Mouse (Mus musculus): ENCODE results near the gene Jmjd8. TPM values are rescaled to one million over a fixed set of nuclear protein-coding genes. Genes with fewer than 3 reads are reported as not detected.

The Jmjd8 gene
- polyA plus RNA-seq, 1 experiment from 2014 or later, result 55.4 TPM

- no peak within 1 kb of the TSS for H3K4me2 ChIP-seq (ENCODE audit: low read length)
- no peaks in the 10 kb centered on the region for H3K27me3 ChIP-seq (replicated peaks; ENCODE audit: control insufficient read depth, insufficient read depth, low read length)
- H3K9ac ChIP-seq (ENCODE audit: low read depth, low read length), result no peak within 1 kb of the TSS; the same call in 1 of the 2 replicates
- whole genome bisulfite sequencing, result 96% methylated on average over 22 of the region's 22 CpGs
- H3K27ac ChIP-seq (ENCODE audit: low read depth, low read length), result no peak within 1 kb of the TSS
- H3K4me3 ChIP-seq (ENCODE audit: low read length), result no peak within 1 kb of the TSS
- no peaks in the 10 kb centered on the region for H3K9me3 ChIP-seq (ENCODE audit: control insufficient read depth, low read length)
- no peak for ATAC-seq
- peaks cover 34% of the 10 kb centered on the region for H3K4me1 ChIP-seq (ENCODE audit: control insufficient read depth, insufficient read depth, low read depth, low read length)
- H3K36me3 ChIP-seq (ENCODE audit: control insufficient read depth, insufficient read depth, low read length), result peaks cover 40% of the 10 kb centered on the region
These were observed 12.6 kb downstream of the Jmjd8 start, which contains the start of gene Gm20683 for GRCm38 (mm10) chr17:25841117-25841880. Gene Gm20683 (minus strand): TSS chr17:25841763.

- H3K27me3 ChIP-seq (replicated peaks; ENCODE audit: control insufficient read depth, insufficient read depth, low read length), result no peaks in the 10 kb centered on the region
- H3K36me3 ChIP-seq (ENCODE audit: control insufficient read depth, insufficient read depth, low read length), result peaks cover 40% of the 10 kb centered on the region
- no peak for ATAC-seq
- H3K27ac ChIP-seq (ENCODE audit: low read depth, low read length), result no peak overlapping the region
- H3K4me2 ChIP-seq (ENCODE audit: low read length), result no peak overlapping the region
- H3K4me1 ChIP-seq (ENCODE audit: control insufficient read depth, insufficient read depth, low read depth, low read length), result peaks cover 23% of the 10 kb centered on the region
- H3K9me3 ChIP-seq (ENCODE audit: control insufficient read depth, low read length), result no peaks in the 10 kb centered on the region
- no peak overlapping the region for H3K4me3 ChIP-seq (ENCODE audit: low read length)
- 80% methylated on average over 3 of the region's 3 CpGs for WGBS
- no peak overlapping the region for H3K9ac ChIP-seq (ENCODE audit: low read depth, low read length)
These were observed 13.8 kb downstream of the Jmjd8 start for GRCm38 (mm10) chr17:25842509-25842908.

GRCm38 (mm10) chr17:25843122-25843521 lies 14.5 kb downstream of the Jmjd8 start:
- Histone ChIP-seq H3K4me3 (ENCODE audit: low read length) (peak overlapping the region; percentile 87; the same call in 1 of the 2 replicates), H3K36me3 (ENCODE audit: control insufficient read depth, insufficient read depth, low read length) (peaks cover 40% of the 10 kb centered on the region), H3K4me1 (ENCODE audit: control insufficient read depth, insufficient read depth, low read depth, low read length) (peaks cover 16% of the 10 kb centered on the region), H3K9me3 (ENCODE audit: control insufficient read depth, low read length) (no peaks in the 10 kb centered on the region), H3K4me2 (ENCODE audit: low read length) (peak overlapping the region; percentile 95), H3K27me3 (replicated peaks; ENCODE audit: control insufficient read depth, insufficient read depth, low read length) (no peaks in the 10 kb centered on the region), H3K27ac (ENCODE audit: low read depth, low read length) (no peak overlapping the region), H3K9ac (ENCODE audit: low read depth, low read length) (no peak overlapping the region)
- no peak for ATAC-seq
- 88% methylated on average over 4 of the region's 4 CpGs for WGBS

DNA sequence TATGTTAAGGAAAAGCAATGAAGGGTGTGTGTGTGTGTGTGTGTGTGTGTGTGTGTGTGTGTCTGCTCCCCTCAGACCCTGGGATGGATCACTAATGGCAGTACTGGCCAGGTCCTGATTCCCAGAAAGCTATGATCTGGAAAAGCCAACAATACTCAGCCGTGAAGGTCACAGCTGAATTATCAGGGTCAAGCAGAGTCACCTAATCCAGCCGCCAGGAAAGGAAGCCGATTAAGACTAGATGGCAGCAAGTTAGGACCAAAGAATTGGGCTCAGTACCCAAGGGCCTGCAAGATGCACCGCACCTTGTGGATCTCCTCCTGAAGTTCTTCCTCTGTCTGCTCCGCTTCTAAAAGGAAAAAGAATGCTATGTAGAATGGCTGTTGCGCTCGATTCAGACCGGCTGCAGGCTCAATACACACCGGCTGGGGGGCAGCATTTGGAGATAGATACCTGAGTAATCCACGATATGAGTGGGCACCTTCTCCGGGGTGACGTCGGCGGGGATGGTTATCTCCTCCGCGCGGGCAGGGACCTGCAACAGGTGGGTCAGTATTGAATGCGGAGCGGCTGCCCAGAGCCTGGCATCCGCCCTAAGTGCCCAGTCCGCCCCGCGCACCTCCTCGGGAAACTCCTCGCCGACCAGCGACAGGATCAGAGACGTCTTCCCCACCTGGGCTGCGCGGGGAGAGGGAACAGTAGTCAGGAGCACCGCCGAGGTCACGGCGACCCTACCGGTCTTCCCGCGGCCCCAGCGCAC lies 15.1 kb downstream of the Jmjd8 start:
- H3K4me2 ChIP-seq (ENCODE audit: low read length), result peak overlapping the region; percentile 95
- peak overlapping the region; percentile 87 for H3K9ac ChIP-seq (ENCODE audit: low read depth, low read length)
- no peaks in the 10 kb centered on the region for H3K27me3 ChIP-seq (replicated peaks; ENCODE audit: control insufficient read depth, insufficient read depth, low read length)
- H3K9me3 ChIP-seq (ENCODE audit: control insufficient read depth, low read length), result no peaks in the 10 kb centered on the region
- WGBS, result 3% methylated on average over 38 of the region's 38 CpGs
- H3K27ac ChIP-seq (ENCODE audit: low read depth, low read length), result peak overlapping the region; percentile 78
- H3K4me3 ChIP-seq (ENCODE audit: low read length), result peak overlapping the region; percentile 87
- peak; percentile 59 for ATAC-seq
- H3K4me1 ChIP-seq (ENCODE audit: control insufficient read depth, insufficient read depth, low read depth, low read length), result peaks cover 15% of the 10 kb centered on the region
- peaks cover 43% of the 10 kb centered on the region for H3K36me3 ChIP-seq (ENCODE audit: control insufficient read depth, insufficient read depth, low read length)

DNA sequence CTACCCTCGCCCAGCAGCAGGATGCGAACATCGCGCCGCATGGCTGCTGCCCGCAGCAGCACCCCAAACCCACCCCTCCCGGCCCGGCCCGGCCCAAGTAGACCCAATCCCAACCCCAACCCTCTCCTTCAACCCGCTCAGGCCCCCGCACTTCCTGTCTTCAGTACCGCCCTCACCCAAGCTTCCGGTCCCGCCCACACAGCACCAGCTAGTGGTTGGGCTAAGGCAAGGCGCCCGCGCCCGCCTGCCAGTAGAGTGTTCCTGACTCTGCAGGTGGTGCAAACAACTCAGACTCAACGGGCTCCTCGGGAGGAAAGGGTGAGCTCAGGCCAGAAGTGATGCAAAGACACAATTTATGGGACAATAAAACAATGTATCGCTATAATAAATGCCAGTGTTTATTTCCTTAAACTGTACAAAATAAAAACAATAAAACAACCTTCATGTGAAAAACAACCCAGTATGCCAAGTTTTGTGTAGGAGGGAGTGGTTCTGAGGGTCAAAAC lies 15.8 kb downstream of the Jmjd8 start, which contains the start of gene Rhot2:
Gene Rhot2 (minus strand): TSS at position 456 of the 506 bp plus-strand sequence.
- 1% methylated on average over 21 of the region's 21 CpGs for WGBS
- peak within 1 kb of the TSS; percentile 87 for H3K9ac ChIP-seq (ENCODE audit: low read depth, low read length)
- H3K4me3 ChIP-seq (ENCODE audit: low read length), result peak within 1 kb of the TSS; percentile 87
- H3K4me2 ChIP-seq (ENCODE audit: low read length), result peak within 1 kb of the TSS; percentile 95
- H3K9me3 ChIP-seq (ENCODE audit: control insufficient read depth, low read length), result no peaks in the 10 kb centered on the region
- H3K4me1 ChIP-seq (ENCODE audit: control insufficient read depth, insufficient read depth, low read depth, low read length), result peaks cover 15% of the 10 kb centered on the region
- ATAC-seq, result peak; percentile 95
- H3K36me3 ChIP-seq (ENCODE audit: control insufficient read depth, insufficient read depth, low read length), result peaks cover 36% of the 10 kb centered on the region
- peak within 1 kb of the TSS; percentile 78 for H3K27ac ChIP-seq (ENCODE audit: low read depth, low read length)
- H3K27me3 ChIP-seq (replicated peaks; ENCODE audit: control insufficient read depth, insufficient read depth, low read length), result no peaks in the 10 kb centered on the region

GRCm38 (mm10) chr17:25860229-25860628 lies 31.6 kb downstream of the Jmjd8 start:
- Histone ChIP-seq H3K27me3 (replicated peaks; ENCODE audit: control insufficient read depth, insufficient read depth, low read length) (no peaks in the 10 kb centered on the region), H3K27ac (ENCODE audit: low read depth, low read length) (no peak overlapping the region), H3K9me3 (ENCODE audit: control insufficient read depth, low read length) (no peaks in the 10 kb centered on the region), H3K9ac (ENCODE audit: low read depth, low read length) (no peak overlapping the region), H3K4me1 (ENCODE audit: control insufficient read depth, insufficient read depth, low read depth, low read length) (peaks cover 18% of the 10 kb centered on the region), H3K4me3 (ENCODE audit: low read length) (no peak overlapping the region), H3K4me2 (ENCODE audit: low read length) (no peak overlapping the region; the same call in 1 of the 2 replicates), H3K36me3 (ENCODE audit: control insufficient read depth, insufficient read depth, low read length) (peaks cover 3% of the 10 kb centered on the region; the same call in 1 of the 2 replicates)
- 94% methylated on average over 6 of the region's 6 CpGs for WGBS
- no peak for ATAC-seq

GRCm38 (mm10) chr17:25860832-25861703 lies 32.4 kb downstream of the Jmjd8 start, which contains the start of gene Wdr90:
Gene Wdr90 (minus strand): TSS chr17:25861501.
- no peaks in the 10 kb centered on the region for H3K36me3 ChIP-seq (ENCODE audit: control insufficient read depth, insufficient read depth, low read length)
- H3K27ac ChIP-seq (ENCODE audit: low read depth, low read length), result peak within 1 kb of the TSS; percentile 86
- no peaks in the 10 kb centered on the region for H3K27me3 ChIP-seq (replicated peaks; ENCODE audit: control insufficient read depth, insufficient read depth, low read length)
- no peaks in the 10 kb centered on the region for H3K9me3 ChIP-seq (ENCODE audit: control insufficient read depth, low read length)
- peak; percentile 96 for ATAC-seq
- H3K9ac ChIP-seq (ENCODE audit: low read depth, low read length), result peak within 1 kb of the TSS; percentile 77
- peak within 1 kb of the TSS; percentile 92 for H3K4me2 ChIP-seq (ENCODE audit: low read length)
- WGBS, result 4% methylated on average over 65 of the region's 65 CpGs
- peak within 1 kb of the TSS; percentile 73 for H3K4me3 ChIP-seq (ENCODE audit: low read length)
- peaks cover 18% of the 10 kb centered on the region for H3K4me1 ChIP-seq (ENCODE audit: control insufficient read depth, insufficient read depth, low read depth, low read length)

- Histone ChIP-seq H3K9ac (ENCODE audit: low read depth, low read length) (peak overlapping the region; percentile 77), H3K27ac (ENCODE audit: low read depth, low read length) (peak overlapping the region; percentile 86), H3K27me3 (replicated peaks; ENCODE audit: control insufficient read depth, insufficient read depth, low read length) (no peaks in the 10 kb centered on the region), H3K4me3 (ENCODE audit: low read length) (peak overlapping the region; percentile 73), H3K36me3 (ENCODE audit: control insufficient read depth, insufficient read depth, low read length) (no peaks in the 10 kb centered on the region), H3K4me2 (ENCODE audit: low read length) (peak overlapping the region; percentile 92), H3K9me3 (ENCODE audit: control insufficient read depth, low read length) (no peaks in the 10 kb centered on the region), H3K4me1 (ENCODE audit: control insufficient read depth, insufficient read depth, low read depth, low read length) (peaks cover 21% of the 10 kb centered on the region)
- 15% methylated on average over 6 of the region's 6 CpGs for WGBS
- peak; percentile 47 for ATAC-seq
These were observed 33.3 kb downstream of the Jmjd8 start for GRCm38 (mm10) chr17:25861704-25862612.
